Mouse (Mus musculus): ENCODE measurements around the gene Dab1. TPM values are rescaled to one million over a fixed set of nuclear protein-coding genes. Genes with fewer than 3 reads are reported as not detected.

Dab1 gene
- 30.3 and 36.4 TPM in 2 replicates for polyA plus RNA-seq (2014; fragmentation: Nextera tagmentation; extraction: Ambion mirVana)

DNA sequence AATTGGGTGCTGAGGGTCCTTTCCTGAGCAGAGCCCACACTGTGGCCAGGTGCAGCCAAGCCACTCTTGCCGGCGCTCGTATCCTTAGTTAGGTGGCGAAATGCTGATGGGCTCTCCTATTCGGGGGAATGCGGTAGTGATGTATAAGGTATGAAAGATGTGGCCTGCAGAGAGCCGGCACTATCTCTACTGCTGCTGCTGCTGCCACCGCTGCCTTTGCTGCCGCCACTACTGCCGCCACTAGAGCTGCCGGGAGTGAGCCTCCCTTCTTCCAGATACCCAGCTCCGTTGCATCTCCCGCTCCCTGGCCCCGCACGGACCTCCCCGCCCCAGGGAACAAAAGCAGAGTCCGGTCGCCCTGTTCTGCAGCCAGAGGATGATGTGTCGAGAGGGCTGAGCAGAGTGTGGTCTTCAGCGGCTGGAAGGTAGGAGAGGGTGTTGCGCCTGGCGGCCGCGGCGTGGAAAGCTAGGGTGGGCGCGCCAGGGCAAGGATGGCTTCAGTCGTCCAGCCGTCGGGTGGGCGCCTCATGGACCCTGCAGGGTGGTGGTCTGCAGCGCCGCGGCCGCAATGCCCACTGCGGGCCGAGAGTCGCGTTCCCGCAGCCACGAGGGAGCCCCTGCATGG is at the start of gene Dab1:
TSS of gene Dab1 (plus strand) at position 39 of the 625 bp plus-strand sequence.
- H3K9me3 ChIP-seq (ENCODE audit: control insufficient read depth, low read length), result no peaks in the 10 kb centered on the region
- peaks cover 33% of the 10 kb centered on the region for H3K27me3 ChIP-seq (ENCODE audit: control insufficient read depth, insufficient read depth, low read length)

DNA sequence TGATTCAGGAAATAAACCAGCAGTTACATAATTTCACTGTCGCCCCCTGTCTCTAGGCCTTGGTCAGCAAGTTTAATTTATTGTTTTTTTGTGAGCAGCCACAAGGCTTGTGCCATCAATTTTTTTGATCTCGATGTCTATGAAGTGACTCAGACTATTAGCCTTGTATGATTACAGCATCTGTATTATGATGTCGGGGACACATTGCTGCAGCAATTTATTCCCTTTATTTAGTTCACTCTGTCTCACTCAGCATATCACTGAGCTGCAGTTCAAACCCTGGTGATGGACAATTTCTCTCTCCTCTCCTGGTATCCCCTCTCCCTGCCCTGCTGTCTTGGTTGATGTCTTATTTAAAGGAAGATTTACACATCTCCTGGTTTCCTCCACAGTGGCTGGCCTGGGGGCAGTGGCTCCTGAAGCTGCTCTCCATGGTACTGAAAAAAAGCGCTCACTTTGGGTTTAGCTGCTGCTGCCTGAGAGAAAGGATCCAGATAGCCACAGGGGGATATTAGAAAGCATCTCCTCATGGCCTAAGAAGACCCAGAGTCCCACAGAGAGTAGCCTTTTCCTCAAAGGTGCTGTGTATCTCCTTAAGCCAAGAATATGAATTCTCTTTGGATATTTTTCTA is 47.3 kb upstream of the Dab1 start:
- no peaks in the 10 kb centered on the region for H3K4me1 ChIP-seq (ENCODE audit: control insufficient read depth, insufficient read depth, low read length)
- H3K36me3 ChIP-seq (ENCODE audit: control insufficient read depth, insufficient read depth, low read length), result no peaks in the 10 kb centered on the region
- H3K4me3 ChIP-seq (ENCODE audit: low read depth, low read length), result no peak overlapping the region
- WGBS, result 66% methylated on average over 4 of the region's 4 CpGs
- ATAC-seq (ENCODE audit: insufficient read depth, low FRiP score, low TSS enrichment) (no peak), DNase-seq (ENCODE audit: low spot score) (peak; percentile 43)
- H3K27me3 ChIP-seq (ENCODE audit: control insufficient read depth, insufficient read depth, low read length), result no peaks in the 10 kb centered on the region
- H3K9me3 ChIP-seq (ENCODE audit: control insufficient read depth, low read length), result no peaks in the 10 kb centered on the region
- H3K9ac ChIP-seq (ENCODE audit: low read length), result no peak overlapping the region
- no peak overlapping the region for H3K4me2 ChIP-seq (ENCODE audit: low read depth)
- no peak overlapping the region for H3K27ac ChIP-seq (ENCODE audit: low read depth, low read length)

More for the DNA sequence above, at the start of gene Dab1:
- peak within 1 kb of the TSS; percentile 50 for H3K4me2 ChIP-seq (ENCODE audit: low read depth)
- H3K36me3 ChIP-seq (ENCODE audit: control insufficient read depth, insufficient read depth, low read length), result no peaks in the 10 kb centered on the region
- 0% methylated on average over 41 of the region's 41 CpGs for WGBS
- H3K4me1 ChIP-seq (ENCODE audit: control insufficient read depth, insufficient read depth, low read length), result peaks cover 5% of the 10 kb centered on the region; the same call in 1 of the 2 replicates
- H3K9ac ChIP-seq (ENCODE audit: low read length), result no peak within 1 kb of the TSS; the same call in 1 of the 2 replicates
- DNase-seq (ENCODE audit: low spot score), result peak; percentile 37
- H3K4me3 ChIP-seq (ENCODE audit: low read depth, low read length), result peak within 1 kb of the TSS; percentile 33
- ATAC-seq (ENCODE audit: insufficient read depth, low FRiP score, low TSS enrichment), result no peak
- H3K27ac ChIP-seq (ENCODE audit: low read depth, low read length), result no peak within 1 kb of the TSS

DNA sequence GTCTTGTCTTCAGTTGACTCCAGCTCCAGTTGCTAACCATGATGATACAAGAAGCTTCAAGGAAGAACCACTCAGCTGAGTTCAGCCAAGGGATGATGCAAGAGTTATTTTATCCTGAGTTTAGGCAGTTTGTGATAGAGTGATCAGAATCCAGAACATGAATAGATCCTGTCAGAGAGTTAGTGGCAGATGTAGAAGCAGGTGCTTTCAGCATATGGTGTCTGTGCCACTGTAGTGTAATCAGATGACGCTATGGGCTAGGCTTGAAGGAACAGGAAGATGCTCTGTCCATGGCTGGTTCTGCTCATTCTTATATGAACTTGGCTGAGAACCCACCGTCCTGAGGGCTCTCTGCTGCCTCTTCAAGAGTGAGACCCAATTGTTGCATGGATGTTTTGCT is 43.6 kb upstream of the Dab1 start:
- 87% methylated on average over 2 of the region's 2 CpGs for WGBS
- no peak overlapping the region for H3K4me2 ChIP-seq (ENCODE audit: low read depth)
- DNase-seq (ENCODE audit: low spot score), result no peak
- H3K4me1 ChIP-seq (ENCODE audit: control insufficient read depth, insufficient read depth, low read length), result no peaks in the 10 kb centered on the region
- H3K27ac ChIP-seq (ENCODE audit: low read depth, low read length), result no peak overlapping the region
- H3K4me3 ChIP-seq (ENCODE audit: low read depth, low read length), result no peak overlapping the region
- no peaks in the 10 kb centered on the region for H3K9me3 ChIP-seq (ENCODE audit: control insufficient read depth, low read length)
- ATAC-seq (ENCODE audit: insufficient read depth, low FRiP score, low TSS enrichment), result no peak
- no peaks in the 10 kb centered on the region for H3K27me3 ChIP-seq (ENCODE audit: control insufficient read depth, insufficient read depth, low read length)
- H3K9ac ChIP-seq (ENCODE audit: low read length), result no peak overlapping the region
- no peaks in the 10 kb centered on the region for H3K36me3 ChIP-seq (ENCODE audit: control insufficient read depth, insufficient read depth, low read length)

DNA sequence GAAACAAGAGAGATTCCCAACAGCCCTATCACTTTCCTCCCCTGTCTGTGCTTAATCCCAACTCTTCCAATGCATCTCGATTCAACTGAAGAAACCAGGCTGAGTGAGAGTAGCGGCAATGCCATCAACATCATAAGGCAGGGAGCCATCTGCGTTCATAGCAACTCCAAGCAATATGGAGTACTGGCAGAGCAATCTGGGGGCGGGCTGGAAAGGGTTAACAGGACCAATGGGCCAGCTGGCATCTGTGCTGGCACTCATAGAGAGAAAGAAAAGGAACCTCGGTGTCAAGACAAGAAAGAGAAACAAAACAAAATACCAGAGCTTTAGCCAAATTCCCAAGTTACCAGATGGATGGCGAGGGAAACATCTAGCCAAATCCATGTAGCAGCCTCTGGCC is 42.9 kb upstream of the Dab1 start:
- no peak for DNase-seq (ENCODE audit: low spot score)
- no peaks in the 10 kb centered on the region for H3K27me3 ChIP-seq (ENCODE audit: control insufficient read depth, insufficient read depth, low read length)
- no peaks in the 10 kb centered on the region for H3K9me3 ChIP-seq (ENCODE audit: control insufficient read depth, low read length)
- 83% methylated on average over 6 of the region's 6 CpGs for WGBS
- no peak overlapping the region for H3K9ac ChIP-seq (ENCODE audit: low read length)
- no peak for ATAC-seq (ENCODE audit: insufficient read depth, low FRiP score, low TSS enrichment)
- H3K4me2 ChIP-seq (ENCODE audit: low read depth), result no peak overlapping the region
- H3K4me3 ChIP-seq (ENCODE audit: low read depth, low read length), result no peak overlapping the region
- H3K4me1 ChIP-seq (ENCODE audit: control insufficient read depth, insufficient read depth, low read length), result no peaks in the 10 kb centered on the region
- no peak overlapping the region for H3K27ac ChIP-seq (ENCODE audit: low read depth, low read length)
- H3K36me3 ChIP-seq (ENCODE audit: control insufficient read depth, insufficient read depth, low read length), result no peaks in the 10 kb centered on the region

DNA sequence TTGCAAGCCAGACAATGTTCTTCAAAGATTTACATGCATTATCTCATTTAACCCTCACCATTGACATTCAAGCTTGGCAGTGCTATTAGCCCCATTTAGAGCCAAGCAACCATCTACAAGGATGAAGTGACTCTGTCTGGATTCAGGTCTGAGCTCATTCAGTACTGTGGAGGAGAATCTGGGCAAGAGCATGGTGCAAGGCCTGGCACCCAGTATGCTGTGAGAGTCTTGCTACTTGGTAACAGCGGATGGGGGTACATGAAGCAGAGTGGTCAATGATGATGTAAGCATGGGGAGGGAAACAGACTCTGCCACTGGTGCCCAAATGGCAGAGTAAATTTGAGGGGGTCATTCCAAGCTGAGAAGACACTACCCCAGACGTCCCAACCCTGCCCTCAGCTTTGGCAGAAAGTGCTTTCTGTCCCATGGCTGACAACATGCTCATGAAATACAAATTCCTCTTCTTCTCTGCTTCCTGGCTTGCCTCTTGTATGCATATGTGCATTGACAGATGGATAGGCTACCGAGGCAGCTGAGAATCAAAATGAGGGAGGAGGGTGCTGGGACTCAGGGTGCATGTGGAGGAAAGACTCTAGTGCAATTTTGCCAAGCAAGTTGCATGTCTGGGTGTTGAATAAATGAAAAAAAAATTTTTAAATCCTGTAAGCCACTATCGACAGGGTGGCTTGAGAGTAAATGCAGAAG is 41.9 kb upstream of the Dab1 start:
- Histone ChIP-seq H3K36me3 (ENCODE audit: control insufficient read depth, insufficient read depth, low read length) (no peaks in the 10 kb centered on the region), H3K9me3 (ENCODE audit: control insufficient read depth, low read length) (no peaks in the 10 kb centered on the region), H3K27ac (ENCODE audit: low read depth, low read length) (no peak overlapping the region), H3K4me2 (ENCODE audit: low read depth) (no peak overlapping the region), H3K4me1 (ENCODE audit: control insufficient read depth, insufficient read depth, low read length) (no peaks in the 10 kb centered on the region), H3K9ac (ENCODE audit: low read length) (no peak overlapping the region), H3K4me3 (ENCODE audit: low read depth, low read length) (no peak overlapping the region), H3K27me3 (ENCODE audit: control insufficient read depth, insufficient read depth, low read length) (no peaks in the 10 kb centered on the region)
- 79% methylated on average over 4 of the region's 4 CpGs for WGBS
- ATAC-seq (ENCODE audit: insufficient read depth, low FRiP score, low TSS enrichment) (no peak), DNase-seq (ENCODE audit: low spot score) (no peak)

DNA sequence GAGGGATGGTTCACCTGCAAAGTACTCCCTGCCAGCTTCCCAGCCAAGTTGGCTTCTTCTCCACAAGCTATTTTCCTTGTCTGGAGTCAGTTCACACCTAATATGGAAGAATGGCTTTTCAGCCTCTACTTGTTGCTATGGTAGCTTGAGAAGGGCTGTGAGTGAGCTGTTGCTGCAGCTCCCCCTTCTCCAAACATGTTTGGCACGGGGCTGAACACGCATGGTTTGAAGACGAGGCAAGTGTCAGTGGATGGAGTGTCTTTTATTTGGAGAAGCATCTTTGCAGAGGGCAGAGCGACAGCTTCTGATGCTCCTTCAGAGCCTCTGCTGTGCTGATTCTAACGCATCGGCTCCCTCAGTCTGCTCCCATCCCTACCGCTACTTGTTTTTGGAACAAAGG is 41.3 kb upstream of the Dab1 start:
- H3K36me3 ChIP-seq (ENCODE audit: control insufficient read depth, insufficient read depth, low read length), result no peaks in the 10 kb centered on the region
- H3K9me3 ChIP-seq (ENCODE audit: control insufficient read depth, low read length), result no peaks in the 10 kb centered on the region
- H3K4me2 ChIP-seq (ENCODE audit: low read depth), result no peak overlapping the region
- H3K27ac ChIP-seq (ENCODE audit: low read depth, low read length), result no peak overlapping the region
- DNase-seq (ENCODE audit: low spot score) (no peak), ATAC-seq (ENCODE audit: insufficient read depth, low FRiP score, low TSS enrichment) (no peak)
- H3K4me1 ChIP-seq (ENCODE audit: control insufficient read depth, insufficient read depth, low read length), result no peaks in the 10 kb centered on the region
- H3K9ac ChIP-seq (ENCODE audit: low read length), result no peak overlapping the region
- WGBS, result 80% methylated on average over 7 of the region's 7 CpGs
- no peak overlapping the region for H3K4me3 ChIP-seq (ENCODE audit: low read depth, low read length)
- H3K27me3 ChIP-seq (ENCODE audit: control insufficient read depth, insufficient read depth, low read length), result no peaks in the 10 kb centered on the region

DNA sequence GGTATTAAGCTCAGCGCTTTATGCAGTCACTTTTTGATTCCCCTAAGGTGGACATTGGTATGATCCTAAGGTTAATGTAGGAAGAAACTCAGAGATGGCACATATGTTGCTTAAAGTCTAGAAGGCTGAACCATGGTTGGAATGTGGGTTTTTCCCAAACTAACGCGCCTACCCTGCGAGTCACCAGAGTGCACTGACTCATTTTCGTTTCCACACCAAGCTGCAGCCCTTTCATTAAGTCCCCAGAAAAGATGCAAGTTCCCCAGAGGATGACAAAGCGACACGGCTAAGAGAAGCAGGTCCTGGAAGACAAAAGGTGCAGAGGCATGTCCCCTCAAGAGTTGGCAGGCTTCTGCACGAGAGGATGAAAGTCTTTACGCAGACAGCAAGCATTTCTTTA is 39.1 kb upstream of the Dab1 start:
- no peak for DNase-seq (ENCODE audit: low spot score)
- 88% methylated on average over 9 of the region's 9 CpGs for WGBS

DNA sequence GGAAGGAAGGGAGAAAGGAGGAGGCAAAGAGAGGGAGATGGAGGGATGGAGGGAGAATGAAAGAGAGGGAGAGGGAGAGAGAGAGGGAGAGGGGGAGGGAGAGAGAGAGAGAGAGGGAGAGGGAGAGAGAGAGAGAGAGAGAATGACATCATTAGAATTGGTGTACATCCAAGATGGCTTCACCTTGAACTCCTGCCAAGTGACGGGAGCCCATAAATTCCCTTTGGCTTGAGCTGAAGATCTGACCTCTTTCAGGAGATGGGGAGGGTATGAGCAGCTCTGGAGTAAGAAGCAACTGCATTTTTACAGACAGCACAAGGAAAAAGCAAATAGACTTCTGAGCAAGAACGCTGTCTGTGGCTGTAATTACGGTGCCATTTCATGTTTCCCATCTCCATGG is 4.1 kb upstream of the Dab1 start:
- H3K4me2 ChIP-seq (ENCODE audit: low read depth), result no peak overlapping the region
- no peaks in the 10 kb centered on the region for H3K9me3 ChIP-seq (ENCODE audit: control insufficient read depth, low read length)
- no peaks in the 10 kb centered on the region for H3K36me3 ChIP-seq (ENCODE audit: control insufficient read depth, insufficient read depth, low read length)
- H3K4me3 ChIP-seq (ENCODE audit: low read depth, low read length), result no peak overlapping the region
- ATAC-seq (ENCODE audit: insufficient read depth, low FRiP score, low TSS enrichment), result no peak
- no peak overlapping the region for H3K27ac ChIP-seq (ENCODE audit: low read depth, low read length)
- no peak for DNase-seq (ENCODE audit: low spot score)
- H3K27me3 ChIP-seq (ENCODE audit: control insufficient read depth, insufficient read depth, low read length), result peaks cover 17% of the 10 kb centered on the region
- peaks cover 3% of the 10 kb centered on the region; the same call in 1 of the 2 replicates for H3K4me1 ChIP-seq (ENCODE audit: control insufficient read depth, insufficient read depth, low read length)
- WGBS, result 85% methylated on average over 3 of the region's 3 CpGs
- no peak overlapping the region for H3K9ac ChIP-seq (ENCODE audit: low read length)

More for the DNA sequence above, 39.1 kb upstream of the Dab1 start:
- Histone ChIP-seq H3K4me1 (ENCODE audit: control insufficient read depth, insufficient read depth, low read length) (no peaks in the 10 kb centered on the region), H3K4me3 (ENCODE audit: low read depth, low read length) (no peak overlapping the region), H3K27ac (ENCODE audit: low read depth, low read length) (no peak overlapping the region), H3K9ac (ENCODE audit: low read length) (no peak overlapping the region), H3K36me3 (ENCODE audit: control insufficient read depth, insufficient read depth, low read length) (no peaks in the 10 kb centered on the region), H3K4me2 (ENCODE audit: low read depth) (no peak overlapping the region), H3K27me3 (ENCODE audit: control insufficient read depth, insufficient read depth, low read length) (no peaks in the 10 kb centered on the region), H3K9me3 (ENCODE audit: control insufficient read depth, low read length) (no peaks in the 10 kb centered on the region)
- ATAC-seq (ENCODE audit: insufficient read depth, low FRiP score, low TSS enrichment), result no peak
